Mouse (Mus musculus) liver, adult 10 weeks (tissue): ENCODE results near the gene Nudt15. TPM values are rescaled to one million over a fixed set of nuclear protein-coding genes. Genes with fewer than 3 reads are reported as not detected.

ENCODE experiments used
- polyA plus RNA-seq: library from polyadenylated mRNA; stranded (reverse); fragments of 350-450 nt; fragmentation: Illumina TruSeq; extraction: RNeasy Lipid Tissue Mini Kit (QIAGEN cat#74804); gene quantifications from one replicate; pipeline ENCODE4 v1.2.3, GENCODE M21; 2014; ENCODE audit warnings: low read depth, low replicate concordance

Nudt15 gene
- 1.5 TPM for polyA plus RNA-seq

GRCm38 (mm10) chr14:73548051-73548450, at the start of gene Nudt15:
TSS of gene Nudt15 (minus strand) at chr14:73548242.

DNA sequence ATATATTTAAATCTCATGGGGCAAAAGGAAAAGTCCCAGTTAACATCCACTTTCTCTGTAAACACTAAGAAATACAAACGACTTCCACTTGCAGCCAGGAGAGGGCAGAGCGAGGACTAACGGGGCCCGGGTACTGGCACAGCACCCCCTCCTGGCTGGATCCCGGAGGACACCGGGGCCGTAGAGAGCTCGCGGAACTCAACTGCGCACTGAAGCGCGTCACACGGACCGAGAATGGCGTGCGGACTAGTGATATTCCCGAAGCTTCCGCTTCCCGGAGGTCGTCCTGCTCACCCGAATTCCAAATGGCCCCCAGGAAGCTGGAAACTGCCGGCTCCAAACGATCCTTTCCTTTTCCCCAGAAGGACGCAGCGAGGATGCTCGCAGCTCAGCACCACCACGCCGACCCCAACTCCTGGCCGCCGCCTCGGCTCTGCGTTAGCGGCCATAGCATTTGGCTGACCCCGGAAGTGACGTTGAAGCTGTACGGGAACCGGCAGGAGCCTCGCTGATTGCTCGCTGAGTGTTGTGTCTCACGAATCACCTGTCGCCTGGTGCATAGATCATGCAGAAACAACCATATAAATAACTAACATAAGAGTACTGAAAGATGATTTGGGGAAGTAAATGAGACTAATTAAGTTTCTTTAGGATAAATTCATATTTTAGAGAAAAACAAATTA, 23.1 kb downstream of the Nudt15 start, which contains the start of gene Sucla2:
Gene Sucla2, plus strand, starts transcription at position 554 of the 683 bp plus-strand sequence.

DNA sequence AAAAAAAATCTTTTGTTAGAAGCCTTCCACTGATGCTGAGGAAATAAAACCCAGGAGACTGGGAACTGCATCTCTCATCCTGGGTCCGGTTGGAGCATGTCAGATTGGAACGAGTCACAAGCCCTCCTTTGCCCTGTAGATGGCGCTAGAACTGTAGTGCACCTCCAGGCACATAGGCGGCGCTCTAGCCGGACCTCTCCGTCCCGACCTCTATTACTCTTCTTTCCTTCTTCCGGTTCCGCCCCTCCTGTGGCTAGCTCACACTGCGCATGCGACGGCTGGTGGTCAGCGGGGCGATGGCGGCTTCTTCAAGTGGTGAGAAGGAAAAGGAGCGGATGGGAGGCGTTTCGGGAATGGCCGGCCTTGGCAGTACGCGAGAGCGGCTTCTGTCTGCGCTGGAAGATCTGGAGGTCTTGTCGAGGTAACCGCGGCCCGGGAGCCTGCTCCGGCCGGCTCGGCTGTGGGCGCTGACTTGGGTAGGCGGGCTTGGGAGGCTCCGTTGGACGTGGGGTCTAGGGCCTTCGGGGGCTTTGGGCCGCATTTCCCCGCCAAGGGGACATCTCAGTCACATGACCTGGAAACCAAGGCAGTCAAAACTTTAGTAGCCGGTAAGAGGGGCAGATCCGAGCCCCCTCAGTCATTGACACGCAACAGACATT, 38.1 kb downstream of the Nudt15 start, which contains the start of gene Med4:
Gene Med4, plus strand, starts transcription at position 261 of the 659 bp plus-strand sequence.

Other genes starting within 250 kb of the Nudt15 start
- 12.6 TPM for gene Rb1, start 222.4 kb downstream of the Nudt15 start, polyA plus RNA-seq
- gene Itm2b, start 163.0 kb downstream of the Nudt15 start, polyA plus RNA-seq: 1,572 TPM
- gene Med4, start 38.2 kb downstream of the Nudt15 start, polyA plus RNA-seq: 16.5 TPM
- gene Sucla2, start 22.9 kb downstream of the Nudt15 start, polyA plus RNA-seq: 419 TPM
- not detected for gene Gm21750, start 113.0 kb upstream of the Nudt15 start, polyA plus RNA-seq